Comparison of ENCODE assay signal across 18 mouse cellular contexts in genomic region chr8:117714604-117715003, GRCm38 (mm10). TPM values are rescaled to one million over a fixed set of nuclear protein-coding genes. Genes with fewer than 3 reads are reported as not detected.
DNase-seq lines count a peak whose midpoint lies in the region.
"Had no signal": no experiment of that assay in that cellular context is flagged by ENCODE, and none has a peak within 500 bp of the region (broad histone marks: within the 10 kb centered on the region; RNA-seq: fewer than 3 reads in every experiment).

No protein-coding gene starts in this region.

- DNase-seq in adrenal gland, postnatal 14 days = peak; percentile 60
- no peak for DNase-seq in adrenal gland, adult 8-10 months
- DNase-seq in urinary bladder, postnatal 14 days (ENCODE audit: low spot score) = peak; percentile 42
- DNase-seq in urinary bladder, adult 18-20 months (ENCODE audit: low spot score in 2 of 2) = no peak
- peak; percentile 14 for DNase-seq in ovary, postnatal 14 days (ENCODE audit: low spot score)
- DNase-seq in thymus, postnatal 10 days (ENCODE audit: low spot score in 2 of 2) = no peak
- no peak for DNase-seq in urinary bladder, adult 2 months (ENCODE audit: low spot score)
- DNase-seq: cerebellum, adult 8-10 months; gastrocnemius, adult 2 months; heart, postnatal 10 days; kidney, postnatal 36 days; left cerebral cortex, postnatal 4 days; right cerebral cortex, postnatal 14 days; thymus, postnatal 25 days had no signal

RNA-seq across cellular contexts. Expression of gene Hsd17b2, which starts 12.9 kb away (rescaled TPM):
- total RNA-seq in adrenal gland, postnatal 14 days (2021) = 1.3 and 25.3 TPM in 2 replicates
- total RNA-seq in adrenal gland, adult 8-10 months (2022) = not detected
- polyA plus RNA-seq in urinary bladder, adult 2 months (2012; rRNA removed) = 27.4 and 41.2 TPM in 2 replicates
- total RNA-seq: gastrocnemius, adult 2 months; heart, postnatal 10 days; layer of hippocampus, adult 8-10 months; left cerebral cortex, postnatal 4 days had no signal
- polyA plus RNA-seq: forebrain, embryonic 14.5 days; hindbrain, embryonic 10.5 days; spleen, adult 2 months had no signal

RNA-seq across cellular contexts. Expression of gene Sdr42e1, which starts 41.1 kb away (rescaled TPM):
- total RNA-seq in adrenal gland, postnatal 14 days (2021) = 2.3 and 5.6 TPM in 2 replicates
- 1 to 10 TPM; 1.6 to 3.5 (median 2.0) TPM for total RNA-seq in adrenal gland, adult 8-10 months (2022)
- 58.3 and 71.6 TPM in 2 replicates for polyA plus RNA-seq in urinary bladder, adult 2 months (2012; rRNA removed)

Comparison
In these comparisons a context has a peak if more than half of its experiments do, and no peak if none do; other contexts are left out.
1. DNase-seq: peak in adrenal gland, postnatal 14 days (single experiment), urinary bladder, postnatal 14 days (single experiment) and ovary, postnatal 14 days (single experiment); none in adrenal gland, adult 8-10 months (single experiment), urinary bladder, adult 18-20 months (0 of 2), thymus, postnatal 10 days (0 of 2) and urinary bladder, adult 2 months (single experiment).